Mouse (Mus musculus) liver, adult 2 months (tissue): ENCODE data around the gene Dlg1.

Experiments
- CTCF ChIP-seq: fragments of 200-500 bp; IDR thresholded peaks from 2 replicates; pipeline ENCODE4 v1.5.1; 2011; ENCODE audit warnings: low read depth, low read length, control low read depth
- POLR2A ChIP-seq: fragments of 200-500 bp; IDR thresholded peaks from 2 replicates; pipeline ENCODE4 v1.6.1; 2011; ENCODE audit warnings: low read length, control low read depth; ENCODE audit not compliant: insufficient read depth; ENCODE audit errors: extremely low read depth

GRCm38 (mm10) chr16:31898546-31899326 is 235.5 kb downstream of the Dlg1 start:
- no peak for TF ChIP-seq CTCF
- TF ChIP-seq POLR2A, result no peak
